Mouse (Mus musculus) intestine, postnatal 0 days (tissue): Measurements from ENCODE around the gene Csdc2. TPM values are rescaled to one million over a fixed set of nuclear protein-coding genes. Genes with fewer than 3 reads are reported as not detected.
A peak's percentile ranks its signal among the peaks of the same experiment; 100 is the strongest.

ENCODE experiments used
- ATAC-seq: fragments of 200-750 bp; cut with Nextera tagmentation; 2 replicates; pipeline ENCODE4 v1.8.0; 2017; ENCODE audit warnings: mild to moderate bottlenecking, moderate TSS enrichment, moderate library complexity
- H3K27ac ChIP-seq: fragments of 300-500 bp; sonication (generic); 2 replicates; pipeline ENCODE4 v1.5.1; 2014; ENCODE audit warnings: mild to moderate bottlenecking, low read depth, low read length, moderate library complexity
- H3K27me3 ChIP-seq: fragments of 300-500 bp; sonication (generic); replicated peaks from 2 replicates; pipeline ENCODE4 v1.6.1; 2014; ENCODE audit warnings: low read length, mixed read lengths; ENCODE audit not compliant: control insufficient read depth, insufficient read depth
- H3K36me3 ChIP-seq: fragments of 300-500 bp; sonication (generic); 2 replicates; pipeline ENCODE4 v1.6.1; 2014; ENCODE audit warnings: mild to moderate bottlenecking, moderate library complexity; ENCODE audit not compliant: control insufficient read depth, insufficient read depth
- H3K4me1 ChIP-seq: fragments of 300-500 bp; sonication (generic); replicated peaks from 2 replicates; pipeline ENCODE4 v1.6.1; 2014; ENCODE audit warnings: antibody characterized with exemption, low read length, mixed read lengths; ENCODE audit not compliant: control insufficient read depth, insufficient read depth
- H3K4me2 ChIP-seq: fragments of 300-500 bp; sonication (generic); replicated peaks from 2 replicates; pipeline ENCODE4 v1.6.1; 2014; ENCODE audit warnings: low read depth, mild to moderate bottlenecking, moderate library complexity
- H3K4me3 ChIP-seq: fragments of 300-500 bp; sonication (generic); 2 replicates; pipeline ENCODE4 v1.5.1; 2014; ENCODE audit warnings: low read depth, low read length
- H3K9ac ChIP-seq: fragments of 300-500 bp; sonication (generic); 2 replicates; pipeline ENCODE4 v1.6.1; 2014; ENCODE audit warnings: mild to moderate bottlenecking, low read depth, low read length
- H3K9me3 ChIP-seq: fragments of 300-500 bp; sonication (generic); 2 replicates; pipeline ENCODE4 v1.6.1; 2016; ENCODE audit warnings: mixed run types; ENCODE audit not compliant: control insufficient read depth
- CTCF ChIP-seq: sonication (generic); IDR thresholded peaks from 2 replicates; pipeline ENCODE4 v1.5.1; 2016; ENCODE audit warnings: low read depth, mild to moderate bottlenecking, control low read depth, antibody characterized with exemption, moderate library complexity
- WGBS: fragments of 180-500 bp; shearing (Covaris S2); extraction: QIAGEN DNeasy Blood & Tissue Kit; methylation state at CpG from one replicate; pipeline ENCODE4 v1.1.7; 2014; 5-methylcytosine and 5-hydroxymethylcytosine counted together
- polyA plus RNA-seq: library from polyadenylated mRNA; unstranded; fragments of >200 nt; fragmentation: Nextera tagmentation; extraction: Ambion mirVana; gene quantifications from 2 replicates; pipeline ENCODE4 v1.2.1, GENCODE M21; 2015

Gene Csdc2
- polyA plus RNA-seq, 1 experiment from 2014 or later: 4.9 TPM

DNA sequence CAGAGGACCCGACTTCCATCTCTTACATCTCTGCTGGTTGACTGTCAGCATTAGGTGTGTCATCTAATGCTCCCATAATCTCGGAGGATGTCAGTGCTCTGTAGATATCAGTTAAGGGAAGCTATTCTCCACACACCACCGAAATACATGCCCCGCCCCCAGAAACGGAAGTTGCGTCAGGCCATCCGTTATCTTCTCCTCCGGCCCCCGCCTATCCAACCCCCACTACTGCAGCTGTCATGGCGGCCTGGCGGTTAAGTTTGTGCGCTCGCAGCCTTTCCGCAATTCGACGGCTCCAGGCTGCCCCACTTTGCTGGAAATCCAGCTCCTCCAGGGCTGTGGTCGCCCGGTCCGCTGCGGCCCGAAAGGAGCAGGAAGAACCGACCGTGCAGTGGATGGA is 43.8 kb downstream of the Csdc2 start, which contains the start of gene 1700029P11Rik:
1700029P11Rik (plus strand) TSS at position 220 of the 400 bp plus-strand sequence.
- Histone ChIP-seq H3K4me2 (no peak within 1 kb of the TSS), H3K4me1 (no peaks in the 10 kb centered on the region), H3K4me3 (no peak within 1 kb of the TSS), H3K27me3 (no peaks in the 10 kb centered on the region), H3K9me3 (no peaks in the 10 kb centered on the region), H3K36me3 (no peaks in the 10 kb centered on the region), H3K9ac (no peak within 1 kb of the TSS), H3K27ac (no peak within 1 kb of the TSS)
- no peak for TF ChIP-seq CTCF
- ATAC-seq: no peak
- 95% methylated on average over 23 of the region's 23 CpGs for WGBS

- whole genome bisulfite sequencing: 59% methylated on average over 1 of the region's 1 CpGs
- Histone ChIP-seq H3K27me3 (no peaks in the 10 kb centered on the region), H3K9ac (no peak overlapping the region), H3K4me2 (no peak overlapping the region), H3K4me1 (no peaks in the 10 kb centered on the region), H3K9me3 (no peaks in the 10 kb centered on the region), H3K36me3 (no peaks in the 10 kb centered on the region), H3K27ac (no peak overlapping the region), H3K4me3 (no peak overlapping the region)
- no peak for TF ChIP-seq CTCF
- no peak for ATAC-seq
These were observed 45.6 kb downstream of the Csdc2 start for GRCm38 (mm10) chr15:81982173-81982572.

- TF ChIP-seq CTCF: no peak
- Histone ChIP-seq H3K9me3 (no peaks in the 10 kb centered on the region), H3K4me2 (no peak overlapping the region), H3K4me1 (no peaks in the 10 kb centered on the region), H3K4me3 (no peak overlapping the region), H3K27ac (no peak overlapping the region), H3K27me3 (no peaks in the 10 kb centered on the region), H3K9ac (no peak overlapping the region), H3K36me3 (no peaks in the 10 kb centered on the region)
- ATAC-seq: no peak
- 80% methylated on average over 2 of the region's 2 CpGs for WGBS
These were observed 49.0 kb downstream of the Csdc2 start for GRCm38 (mm10) chr15:81985267-81986161.

GRCm38 (mm10) chr15:81987646-81988045 is 51.1 kb downstream of the Csdc2 start, which contains the start of gene Xrcc6:
Gene Xrcc6 (plus strand): TSS chr15:81987835.
- Histone ChIP-seq H3K4me2 (no peak within 1 kb of the TSS), H3K9ac (no peak within 1 kb of the TSS), H3K9me3 (no peaks in the 10 kb centered on the region), H3K4me1 (no peaks in the 10 kb centered on the region), H3K27ac (no peak within 1 kb of the TSS), H3K27me3 (no peaks in the 10 kb centered on the region), H3K36me3 (no peaks in the 10 kb centered on the region), H3K4me3 (no peak within 1 kb of the TSS)
- TF ChIP-seq CTCF: no peak
- no peak for ATAC-seq
- WGBS: 89% methylated on average over 3 of the region's 3 CpGs

GRCm38 (mm10) chr15:81989371-81990062 is 53.0 kb downstream of the Csdc2 start:
- H3K4me3 ChIP-seq: no peak overlapping the region
- 0 out of 2 replicates have a peak, but pooled peaks have one; percentile 21 for ATAC-seq
- H3K9me3 ChIP-seq: no peaks in the 10 kb centered on the region
- no peak overlapping the region for H3K4me2 ChIP-seq
- 43% methylated on average over 11 of the region's 11 CpGs for WGBS
- peaks cover 11% of the 10 kb centered on the region; the same call in 1 of the 2 replicates for H3K36me3 ChIP-seq
- no peaks in the 10 kb centered on the region for H3K4me1 ChIP-seq
- no peak overlapping the region for H3K27ac ChIP-seq
- TF ChIP-seq CTCF: peak; percentile 88
- no peak overlapping the region for H3K9ac ChIP-seq
- no peaks in the 10 kb centered on the region for H3K27me3 ChIP-seq

DNA sequence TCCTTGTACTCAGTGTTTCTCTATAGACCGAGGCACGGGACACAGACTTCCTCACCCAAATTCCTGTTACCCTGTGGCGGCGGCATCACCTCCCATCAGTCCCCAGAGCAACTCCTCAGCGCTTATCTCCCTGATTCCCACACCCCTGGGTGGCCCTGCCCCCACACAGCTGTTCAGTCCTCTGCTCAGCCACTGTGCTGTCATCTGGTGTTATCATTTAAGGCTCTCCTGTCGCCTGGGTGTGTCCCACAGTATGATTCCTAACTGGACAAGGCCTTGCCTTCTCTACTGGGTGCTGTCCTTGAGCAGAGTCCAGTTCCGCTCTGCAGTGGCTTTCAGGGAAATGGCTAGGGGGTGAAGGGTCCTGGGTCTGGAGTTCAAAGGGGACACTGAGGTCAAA is 54.0 kb downstream of the Csdc2 start:
- peak; percentile 42; the same call in 1 of the 2 replicates for ATAC-seq
- Histone ChIP-seq H3K4me3 (no peak overlapping the region), H3K36me3 (peaks cover 18% of the 10 kb centered on the region; the same call in 1 of the 2 replicates), H3K9ac (no peak overlapping the region), H3K4me2 (no peak overlapping the region), H3K4me1 (no peaks in the 10 kb centered on the region), H3K27me3 (no peaks in the 10 kb centered on the region), H3K9me3 (no peaks in the 10 kb centered on the region), H3K27ac (no peak overlapping the region)
- TF ChIP-seq CTCF: no peak
- WGBS: 36% methylated on average over 7 of the region's 7 CpGs
